Mouse (Mus musculus) C2C12 (cell line): ENCODE data around the gene Gm33543. TPM values are rescaled to one million over a fixed set of nuclear protein-coding genes. Genes with fewer than 3 reads are reported as not detected.

Experiments used
- H3K27me3 ChIP-seq: one replicate; pipeline ENCODE4 v1.6.1; 2011; ENCODE audit not compliant: control insufficient read depth, insufficient read depth, insufficient read length
- H3K36me3 ChIP-seq: one replicate; pipeline ENCODE4 v1.6.1; 2011; ENCODE audit not compliant: control insufficient read depth, insufficient read depth
- H3K4me3 ChIP-seq: one replicate; pipeline ENCODE4 v1.5.1; 2011; ENCODE audit warnings: mild to moderate bottlenecking, control low read depth; ENCODE audit not compliant: poor library complexity, insufficient read depth, severe bottlenecking
- H3K79me2 ChIP-seq: one replicate; pipeline ENCODE4 v1.6.1; 2011; ENCODE audit not compliant: control insufficient read depth, insufficient read depth
- H3K79me3 ChIP-seq: one replicate; pipeline ENCODE4 v1.6.1; 2011; ENCODE audit warnings: low read depth, control low read depth
- H3ac ChIP-seq: one replicate; pipeline ENCODE3; 2011; ENCODE audit warnings: low read depth; ENCODE audit not compliant: control insufficient read depth, insufficient read length
- CEBPB ChIP-seq: IDR thresholded peaks from one replicate; pipeline ENCODE4 v1.6.1; 2011; ENCODE audit warnings: low read depth, mild to moderate bottlenecking, control low read depth, moderate library complexity
- CTCF ChIP-seq: IDR thresholded peaks from one replicate; pipeline ENCODE4 v1.5.1; 2011; ENCODE audit not compliant: control insufficient read depth, insufficient read depth, insufficient read length
- FOSL1 ChIP-seq: IDR thresholded peaks from one replicate; pipeline ENCODE4 v1.8.0; 2011; ENCODE audit warnings: mild to moderate bottlenecking, low read length; ENCODE audit not compliant: poor library complexity, insufficient read depth, severe bottlenecking
- MAX ChIP-seq: IDR thresholded peaks from one replicate; pipeline ENCODE4 v1.6.1; 2011; ENCODE audit warnings: mild to moderate bottlenecking, control low read depth
- MYOD1 ChIP-seq: IDR thresholded peaks from one replicate; pipeline ENCODE4 v1.6.1; 2011; ENCODE audit warnings: low read depth; ENCODE audit not compliant: control insufficient read depth, insufficient read length
- MYOG ChIP-seq: IDR thresholded peaks from one replicate; pipeline ENCODE4 v1.6.1; 2011; ENCODE audit not compliant: control insufficient read depth, insufficient read length; ENCODE audit errors: extremely low read depth
- USF1 ChIP-seq: IDR thresholded peaks from one replicate; pipeline ENCODE4 v1.6.1; 2011; ENCODE audit warnings: low read depth, mild to moderate bottlenecking, control low read depth, moderate library complexity
- polyA plus RNA-seq: library from polyadenylated mRNA; unstranded; fragments of >200 nt; fragmentation: generic; extraction: Trizol; gene quantifications from one replicate; pipeline ENCODE4 v1.2.1, GENCODE M21; 2012; ENCODE audit warnings: missing spikeins

The Gm33543 gene
- polyA plus RNA-seq, 1 experiment: not detected

DNA sequence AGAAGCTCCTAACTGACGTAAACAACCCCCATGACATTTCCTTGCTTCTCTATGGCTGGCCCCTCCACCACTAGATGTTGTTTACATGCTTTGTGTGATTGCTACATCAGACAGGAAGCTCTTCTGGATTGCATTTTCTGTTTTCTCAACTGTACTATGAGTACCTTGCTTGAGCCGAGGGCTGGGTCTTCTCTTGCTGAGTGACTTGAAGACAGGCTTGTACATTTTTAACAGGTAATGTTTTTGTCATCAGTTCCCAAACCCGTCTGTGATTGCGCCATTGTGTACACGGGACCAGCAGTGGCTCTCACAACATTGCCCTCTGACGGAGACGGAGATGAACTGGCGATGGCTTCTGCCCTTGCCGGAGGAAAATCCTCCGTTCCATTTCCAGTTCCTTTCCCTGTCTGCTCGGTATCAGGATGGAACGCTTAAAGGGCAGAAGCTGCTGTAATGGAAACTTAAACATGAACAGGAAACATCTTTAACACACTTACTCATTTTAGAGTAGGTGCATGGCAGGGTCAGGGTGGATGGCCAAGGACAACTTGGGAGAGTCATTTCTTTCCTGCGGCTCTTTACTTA, 62.8 kb downstream of the Gm33543 start:
- Histone ChIP-seq H3K79me3 (no peaks in the 10 kb centered on the region), H3K79me2 (no peaks in the 10 kb centered on the region), H3K27me3 (no peaks in the 10 kb centered on the region), H3K4me3 (no peak overlapping the region), H3ac (no peak overlapping the region), H3K36me3 (no peaks in the 10 kb centered on the region)
- no peak for TF ChIP-seq CTCF
- no peak for TF ChIP-seq MYOD1
- TF ChIP-seq MYOG: no peak
- no peak for TF ChIP-seq USF1
- TF ChIP-seq MAX: no peak
- TF ChIP-seq FOSL1: no peak
- TF ChIP-seq CEBPB: no peak

DNA sequence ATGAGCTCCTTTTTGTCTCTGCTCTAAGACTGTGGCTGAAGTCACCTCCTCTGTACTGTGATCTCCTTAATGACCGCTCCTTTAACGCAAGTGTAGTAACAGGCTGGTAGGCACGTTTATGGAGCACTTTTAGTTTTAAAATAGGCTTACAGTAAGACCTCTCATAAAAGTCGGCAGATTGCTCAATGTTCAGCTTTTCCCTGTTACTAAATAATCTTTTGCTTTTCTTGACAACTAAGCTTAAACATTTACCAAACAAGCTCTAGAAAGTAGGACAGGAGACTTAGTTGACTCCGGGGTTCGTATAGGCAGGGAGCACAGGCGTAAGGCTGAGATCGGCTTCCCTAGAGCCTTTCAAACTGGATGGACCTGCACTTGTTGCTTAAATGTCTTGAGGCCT, 64.1 kb downstream of the Gm33543 start:
- no peaks in the 10 kb centered on the region for H3K79me2 ChIP-seq
- H3ac ChIP-seq: no peak overlapping the region
- H3K27me3 ChIP-seq: no peaks in the 10 kb centered on the region
- TF ChIP-seq CEBPB: no peak
- TF ChIP-seq CTCF: no peak
- TF ChIP-seq USF1: no peak
- no peak for TF ChIP-seq MYOG
- TF ChIP-seq FOSL1: no peak
- TF ChIP-seq MAX: no peak
- TF ChIP-seq MYOD1: no peak
- H3K36me3 ChIP-seq: no peaks in the 10 kb centered on the region
- H3K4me3 ChIP-seq: no peak overlapping the region
- no peaks in the 10 kb centered on the region for H3K79me3 ChIP-seq

DNA sequence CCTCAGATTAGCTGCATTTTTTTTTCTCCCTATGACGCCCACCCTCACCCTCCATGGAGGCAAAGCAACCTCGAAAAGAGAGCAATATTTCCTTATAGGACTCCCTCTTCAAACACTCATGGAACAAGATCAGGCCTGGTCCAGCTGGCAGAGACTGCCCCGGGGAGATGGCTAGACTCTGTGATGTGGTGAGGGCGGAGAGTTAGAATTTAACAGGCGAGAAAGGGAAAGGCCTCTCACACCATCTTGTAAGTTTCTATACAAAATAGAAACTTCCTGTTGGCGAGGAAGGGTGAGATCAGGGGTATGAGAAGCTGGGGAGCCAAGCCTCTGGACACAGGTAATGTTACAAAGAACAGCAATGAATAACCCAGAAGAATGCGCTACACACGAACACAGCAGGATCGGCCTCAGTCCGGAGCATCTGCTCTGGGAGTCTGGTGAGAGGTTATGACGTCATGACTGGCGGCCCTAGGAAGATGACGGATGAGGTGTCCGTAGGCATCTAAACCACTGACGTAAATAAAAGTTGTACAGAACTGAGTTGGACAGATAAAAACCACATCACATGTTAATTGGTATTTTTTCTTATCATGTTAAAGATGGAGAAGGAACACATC, 64.9 kb downstream of the Gm33543 start:
- no peak for TF ChIP-seq MAX
- no peak for TF ChIP-seq FOSL1
- TF ChIP-seq CTCF: no peak
- TF ChIP-seq MYOG: no peak
- TF ChIP-seq CEBPB: no peak
- no peak for TF ChIP-seq MYOD1
- TF ChIP-seq USF1: no peak
- H3K27me3 ChIP-seq: no peaks in the 10 kb centered on the region

DNA sequence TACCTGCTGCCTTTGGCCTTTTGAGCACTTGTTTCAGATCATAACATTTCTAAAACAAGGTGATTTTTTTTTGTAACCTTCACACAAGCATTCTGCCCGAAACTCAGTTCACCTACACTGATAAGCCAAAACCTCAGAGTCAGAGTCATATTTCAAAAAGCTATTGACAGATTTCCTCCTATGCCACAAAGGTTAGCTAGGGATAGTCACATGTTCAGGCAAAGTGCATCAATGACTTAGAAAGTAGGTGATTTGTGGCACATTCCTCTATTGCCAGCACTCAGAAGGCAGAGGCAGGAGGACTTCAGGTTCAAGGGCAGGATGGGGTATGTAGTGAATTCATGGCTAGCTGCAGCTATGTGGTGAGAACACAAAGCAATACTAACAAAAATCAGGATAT, 65.7 kb downstream of the Gm33543 start:
- Histone ChIP-seq H3K79me3 (no peaks in the 10 kb centered on the region), H3K4me3 (no peak overlapping the region), H3K36me3 (no peaks in the 10 kb centered on the region), H3K27me3 (no peaks in the 10 kb centered on the region), H3ac (no peak overlapping the region), H3K79me2 (no peaks in the 10 kb centered on the region)
- TF ChIP-seq CTCF: no peak
- no peak for TF ChIP-seq CEBPB
- TF ChIP-seq MYOG: no peak
- TF ChIP-seq FOSL1: no peak
- no peak for TF ChIP-seq USF1
- no peak for TF ChIP-seq MYOD1
- no peak for TF ChIP-seq MAX

More for the DNA sequence above, 64.9 kb downstream of the Gm33543 start:
- H3K4me3 ChIP-seq: no peak overlapping the region
- no peak overlapping the region for H3ac ChIP-seq
- H3K79me3 ChIP-seq: no peaks in the 10 kb centered on the region
- H3K79me2 ChIP-seq: no peaks in the 10 kb centered on the region
- H3K36me3 ChIP-seq: no peaks in the 10 kb centered on the region

DNA sequence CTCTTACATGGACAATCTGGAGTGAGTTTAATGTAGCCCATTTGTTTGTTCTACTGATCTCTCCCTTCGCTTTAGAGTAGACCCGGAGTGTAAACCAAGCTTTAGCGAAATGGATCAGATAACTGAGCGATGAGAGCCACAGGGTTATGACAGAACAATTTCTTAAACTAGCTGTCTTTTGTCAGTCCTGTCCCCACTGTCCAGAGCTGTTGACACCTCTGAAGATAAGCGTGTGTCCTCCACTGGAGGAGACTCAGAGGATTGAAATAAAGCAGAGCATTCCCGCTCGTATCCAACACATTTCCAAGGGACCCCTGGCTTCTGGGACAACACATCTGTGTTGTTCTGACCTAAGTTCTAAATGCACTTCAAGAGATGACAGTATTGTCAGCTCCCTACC, 67.9 kb downstream of the Gm33543 start:
- no peaks in the 10 kb centered on the region for H3K27me3 ChIP-seq
- H3ac ChIP-seq: no peak overlapping the region
- no peak overlapping the region for H3K4me3 ChIP-seq
- no peaks in the 10 kb centered on the region for H3K79me2 ChIP-seq
- H3K36me3 ChIP-seq: no peaks in the 10 kb centered on the region
- no peaks in the 10 kb centered on the region for H3K79me3 ChIP-seq
- TF ChIP-seq USF1 (no peak), CTCF (no peak), CEBPB (no peak)
